Mouse (Mus musculus) myocyte (in vitro differentiated cells): ENCODE measurements around the gene Shroom1. TPM values are rescaled to one million over a fixed set of nuclear protein-coding genes. Genes with fewer than 3 reads are reported as not detected.

Source experiments
- H3K27me3 ChIP-seq: one replicate; pipeline ENCODE4 v1.6.1; 2011; ENCODE audit not compliant: control insufficient read depth, insufficient read depth, insufficient read length
- H3K36me3 ChIP-seq: one replicate; pipeline ENCODE4 v1.6.1; 2011; ENCODE audit not compliant: control insufficient read depth, insufficient read depth
- H3K4me2 ChIP-seq: one replicate; pipeline ENCODE4 v1.6.1; 2011; ENCODE audit warnings: low read depth, control low read depth
- H3K4me3 ChIP-seq: one replicate; pipeline ENCODE4 v1.5.1; 2011; ENCODE audit warnings: mild to moderate bottlenecking, control low read depth, moderate library complexity
- H3K79me2 ChIP-seq: one replicate; pipeline ENCODE4 v1.6.1; 2011; ENCODE audit not compliant: control insufficient read depth, insufficient read depth
- H3ac ChIP-seq: one replicate; pipeline ENCODE4 v1.6.1; 2011; ENCODE audit not compliant: control insufficient read depth, insufficient read length
- CEBPB ChIP-seq: IDR thresholded peaks from 2 replicates; pipeline ENCODE4 v1.6.1; 2011; ENCODE audit warnings: mild to moderate bottlenecking, moderate library complexity; ENCODE audit not compliant: poor library complexity, insufficient read depth, severe bottlenecking
- E2F4 ChIP-seq: IDR thresholded peaks from one replicate; pipeline ENCODE4 v1.6.1; 2011; ENCODE audit warnings: mild to moderate bottlenecking, control low read depth, moderate library complexity; ENCODE audit not compliant: insufficient read depth
- MAX ChIP-seq: IDR thresholded peaks from one replicate; pipeline ENCODE4 v1.6.1; 2011; ENCODE audit warnings: low read depth, mild to moderate bottlenecking, control low read depth
- MYOD1 ChIP-seq, 3 experiments: IDR thresholded peaks; one replicate each; pipeline ENCODE4 v1.6.1; 2011; ENCODE audit warnings: control low read depth in 2 of 3, low read depth in 2 of 3, mild to moderate bottlenecking in 2 of 3, moderate library complexity in 1 of 3; ENCODE audit not compliant: insufficient read length in 2 of 3, control insufficient read depth in 1 of 3
- MYOG ChIP-seq, 3 experiments: IDR thresholded peaks; one replicate each; pipeline ENCODE4 v1.6.1; 2011; ENCODE audit warnings: control low read depth in 2 of 3, low read depth in 2 of 3, mild to moderate bottlenecking in 2 of 3; ENCODE audit not compliant: insufficient read length in 2 of 3, control insufficient read depth in 1 of 3, insufficient read depth in 1 of 3
- POLR2A ChIP-seq: IDR thresholded peaks from one replicate; pipeline ENCODE4 v1.6.1; 2011; ENCODE audit warnings: low read depth, mild to moderate bottlenecking, control low read depth, moderate library complexity; ENCODE audit not compliant: insufficient read length
- POLR2AphosphoS2 ChIP-seq: IDR thresholded peaks from one replicate; pipeline ENCODE4 v1.6.1; 2011; ENCODE audit warnings: low read depth, control low read depth; ENCODE audit not compliant: insufficient read length
- REST ChIP-seq: IDR thresholded peaks from one replicate; pipeline ENCODE4 v1.6.1; 2011; ENCODE audit warnings: mild to moderate bottlenecking, control low read depth, moderate library complexity; ENCODE audit not compliant: insufficient read depth, insufficient read length
- SRF ChIP-seq: IDR thresholded peaks from one replicate; pipeline ENCODE4 v1.6.1; 2011; ENCODE audit warnings: low read depth; ENCODE audit not compliant: control insufficient read depth, insufficient read length
- TCF12 ChIP-seq: IDR thresholded peaks from one replicate; pipeline ENCODE4 v1.6.1; 2011; ENCODE audit warnings: mild to moderate bottlenecking, control low read depth; ENCODE audit not compliant: poor library complexity, insufficient read depth, severe bottlenecking
- TCF3 ChIP-seq: IDR thresholded peaks from one replicate; pipeline ENCODE4 v1.6.1; 2011; ENCODE audit warnings: low read depth, control low read depth; ENCODE audit not compliant: insufficient read length
- USF1 ChIP-seq: IDR thresholded peaks from one replicate; pipeline ENCODE4 v1.6.1; 2011; ENCODE audit warnings: low read depth, mild to moderate bottlenecking, control low read depth, moderate library complexity
- polyA plus RNA-seq: library from polyadenylated mRNA; unstranded; fragments of >200 nt; fragmentation: generic; extraction: Trizol; gene quantifications from one replicate; pipeline ENCODE4 v1.2.1, GENCODE M21; 2012; ENCODE audit warnings: missing spikeins

Gene Shroom1
- polyA plus RNA-seq, 1 experiment, result 0.88 TPM

GRCm38 (mm10) chr11:53463551-53464424 lies 6.8 kb downstream of the Shroom1 start:
- H3K4me2 ChIP-seq, result no peak overlapping the region
- H3K79me2 ChIP-seq, result no peaks in the 10 kb centered on the region
- no peak overlapping the region for H3K4me3 ChIP-seq
- no peak overlapping the region for H3ac ChIP-seq
- TF ChIP-seq POLR2AphosphoS2 (no peak), E2F4 (no peak), TCF3 (no peak), TCF12 (no peak), MYOG (IDR thresholded peaks at IDR 0.05; ENCODE audit: control insufficient read depth in 1 of 3, insufficient read depth in 1 of 3, insufficient read length in 2 of 3, low read depth in 2 of 3) (no peak), POLR2A (no peak), USF1 (no peak), MAX (no peak), MYOD1 (IDR thresholded peaks at IDR 0.05; ENCODE audit: control insufficient read depth in 1 of 3, insufficient read length in 2 of 3, low read depth in 2 of 3) (no peak), REST (no peak), SRF (no peak), CEBPB (no peak)
- H3K36me3 ChIP-seq, result no peaks in the 10 kb centered on the region
- no peaks in the 10 kb centered on the region for H3K27me3 ChIP-seq

DNA sequence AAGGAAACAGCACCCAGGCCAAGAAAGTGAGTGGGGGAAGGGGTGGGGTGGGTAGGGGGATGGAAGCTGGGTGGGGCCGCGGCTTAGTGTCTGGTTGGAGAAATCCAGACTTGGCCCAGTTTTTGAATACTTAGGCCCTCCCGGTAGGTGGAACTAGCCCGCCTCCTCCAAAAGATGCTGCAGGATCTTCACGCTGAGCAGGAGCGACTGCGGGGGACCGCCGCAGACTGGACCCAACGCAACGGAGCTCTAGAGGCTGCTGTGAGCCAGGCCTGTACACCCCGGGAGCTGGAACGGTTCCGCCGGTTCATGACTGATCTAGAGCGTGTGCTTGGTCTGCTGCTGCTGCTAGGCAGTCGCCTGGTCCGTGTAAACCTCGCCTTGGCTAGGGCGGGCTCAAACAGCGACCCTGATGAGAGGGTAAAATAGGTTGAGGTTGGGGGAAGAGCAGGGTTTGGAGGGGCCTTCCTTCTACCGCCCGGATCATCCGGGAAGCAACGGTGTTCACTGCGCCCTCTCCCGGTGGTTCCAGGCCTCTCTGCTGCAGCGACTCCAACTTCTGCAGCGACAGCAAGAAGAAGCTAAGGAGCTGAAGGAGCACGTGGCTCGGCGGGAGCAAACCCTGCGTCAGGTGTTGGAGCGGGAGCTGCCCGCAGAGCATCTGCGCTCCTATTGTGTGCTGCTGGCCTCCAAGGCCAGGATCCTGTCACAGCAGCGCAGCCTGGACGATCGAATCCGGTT lies 9.4 kb downstream of the Shroom1 start:
- no peaks in the 10 kb centered on the region for H3K27me3 ChIP-seq

GRCm38 (mm10) chr11:53469294-53469967 lies 12.4 kb downstream of the Shroom1 start:
- H3K27me3 ChIP-seq, result peaks cover 7% of the 10 kb centered on the region
- no peak overlapping the region for H3K4me3 ChIP-seq
- peak overlapping the region; percentile 66 for H3K4me2 ChIP-seq
- H3ac ChIP-seq, result no peak overlapping the region
- no peaks in the 10 kb centered on the region for H3K36me3 ChIP-seq
- no peaks in the 10 kb centered on the region for H3K79me2 ChIP-seq
- TF ChIP-seq CEBPB (no peak), MAX (no peak), TCF12 (no peak), TCF3 (no peak), E2F4 (no peak), POLR2A (no peak), REST (no peak), MYOG (IDR thresholded peaks at IDR 0.05; ENCODE audit: control insufficient read depth in 1 of 3, insufficient read depth in 1 of 3, insufficient read length in 2 of 3, low read depth in 2 of 3) (no peak), USF1 (no peak), POLR2AphosphoS2 (no peak), SRF (no peak), MYOD1 (IDR thresholded peaks at IDR 0.05; ENCODE audit: control insufficient read depth in 1 of 3, insufficient read length in 2 of 3, low read depth in 2 of 3) (no peak)

More for the DNA sequence above, 9.4 kb downstream of the Shroom1 start:
- no peaks in the 10 kb centered on the region for H3K79me2 ChIP-seq
- H3K36me3 ChIP-seq, result no peaks in the 10 kb centered on the region
- no peak overlapping the region for H3K4me2 ChIP-seq
- TF ChIP-seq MAX, result no peak
- no peak for TF ChIP-seq POLR2A
- no peak for TF ChIP-seq MYOG (IDR thresholded peaks at IDR 0.05; ENCODE audit: control insufficient read depth in 1 of 3, insufficient read depth in 1 of 3, insufficient read length in 2 of 3, low read depth in 2 of 3)
- TF ChIP-seq E2F4, result no peak
- no peak for TF ChIP-seq REST
- TF ChIP-seq CEBPB, result no peak
- no peak for TF ChIP-seq POLR2AphosphoS2
- no peak for TF ChIP-seq MYOD1 (IDR thresholded peaks at IDR 0.05; ENCODE audit: control insufficient read depth in 1 of 3, insufficient read length in 2 of 3, low read depth in 2 of 3)
- no peak for TF ChIP-seq SRF
- no peak for TF ChIP-seq TCF3
- no peak for TF ChIP-seq USF1
- TF ChIP-seq TCF12, result no peak
- no peak overlapping the region for H3K4me3 ChIP-seq
- H3ac ChIP-seq, result no peak overlapping the region

GRCm38 (mm10) chr11:53469968-53470695 lies 13.1 kb downstream of the Shroom1 start, which contains the start of gene Gm9837:
TSS of gene Gm9837 (minus strand) at chr11:53470479.
- TF ChIP-seq E2F4 (no peak), TCF12 (no peak), REST (no peak), POLR2AphosphoS2 (no peak), CEBPB (no peak), USF1 (no peak), MYOD1 (IDR thresholded peaks at IDR 0.05; ENCODE audit: control insufficient read depth in 1 of 3, insufficient read length in 2 of 3, low read depth in 2 of 3) (no peak), TCF3 (no peak), POLR2A (no peak), MAX (no peak), SRF (no peak), MYOG (IDR thresholded peaks at IDR 0.05; ENCODE audit: control insufficient read depth in 1 of 3, insufficient read depth in 1 of 3, insufficient read length in 2 of 3, low read depth in 2 of 3) (no peak)
- H3ac ChIP-seq, result no peak within 1 kb of the TSS
- H3K27me3 ChIP-seq, result peaks cover 12% of the 10 kb centered on the region
- H3K36me3 ChIP-seq, result no peaks in the 10 kb centered on the region
- peak within 1 kb of the TSS; percentile 66 for H3K4me2 ChIP-seq
- no peak within 1 kb of the TSS for H3K4me3 ChIP-seq
- no peaks in the 10 kb centered on the region for H3K79me2 ChIP-seq
